Mouse (Mus musculus): Measurements from ENCODE around the gene Cdc42bpa.

Cdc42bpa gene

GRCm38 (mm10) chr1:180031705-180032548 lies 71.7 kb downstream of the Cdc42bpa start:
- DNase-seq (ENCODE audit: low spot score in 2 of 2) = no peak

- no peak for DNase-seq (ENCODE audit: low spot score in 2 of 2)
Measured at GRCm38 (mm10) chr1:180037461-180037860, 77.2 kb downstream of the Cdc42bpa start.

GRCm38 (mm10) chr1:180044160-180044559 lies 83.9 kb downstream of the Cdc42bpa start:
- no peak for DNase-seq (ENCODE audit: low spot score in 2 of 2)

GRCm38 (mm10) chr1:180045172-180045571 lies 84.9 kb downstream of the Cdc42bpa start:
- no peak for DNase-seq (ENCODE audit: low spot score in 2 of 2)

- DNase-seq (ENCODE audit: low spot score in 2 of 2) = no peak
Measured at GRCm38 (mm10) chr1:180089176-180089575, 128.9 kb downstream of the Cdc42bpa start.

GRCm38 (mm10) chr1:180098426-180098825 lies 138.2 kb downstream of the Cdc42bpa start:
- DNase-seq (ENCODE audit: low spot score in 2 of 2) = no peak

- no peak for DNase-seq (ENCODE audit: low spot score in 2 of 2)
Measured at GRCm38 (mm10) chr1:180104567-180104966, 144.3 kb downstream of the Cdc42bpa start.

GRCm38 (mm10) chr1:180109050-180109449 lies 148.8 kb downstream of the Cdc42bpa start:
- DNase-seq (ENCODE audit: low spot score in 2 of 2) = no peak

GRCm38 (mm10) chr1:180116525-180116924 lies 156.3 kb downstream of the Cdc42bpa start:
- no peak for DNase-seq (ENCODE audit: low spot score in 2 of 2)

- no peak for DNase-seq (ENCODE audit: low spot score in 2 of 2)
Measured at GRCm38 (mm10) chr1:180118233-180118632, 158.0 kb downstream of the Cdc42bpa start.

- DNase-seq (ENCODE audit: low spot score in 2 of 2) = no peak
Measured at GRCm38 (mm10) chr1:180128077-180128792, 168.0 kb downstream of the Cdc42bpa start.

GRCm38 (mm10) chr1:180131402-180131801 lies 171.1 kb downstream of the Cdc42bpa start:
- no peak for DNase-seq (ENCODE audit: low spot score in 2 of 2)

- no peak for DNase-seq (ENCODE audit: low spot score in 2 of 2)
Measured at GRCm38 (mm10) chr1:180132187-180132586, 171.9 kb downstream of the Cdc42bpa start.

GRCm38 (mm10) chr1:180139158-180139557 lies 178.9 kb downstream of the Cdc42bpa start:
- no peak for DNase-seq (ENCODE audit: low spot score in 2 of 2)

- DNase-seq (ENCODE audit: low spot score in 2 of 2) = no peak
Measured at GRCm38 (mm10) chr1:180140970-180141369, 180.7 kb downstream of the Cdc42bpa start.

GRCm38 (mm10) chr1:180148036-180148435 lies 187.8 kb downstream of the Cdc42bpa start:
- DNase-seq (ENCODE audit: low spot score in 2 of 2) = no peak

- no peak for DNase-seq (ENCODE audit: low spot score in 2 of 2)
Measured at GRCm38 (mm10) chr1:180148563-180148962, 188.3 kb downstream of the Cdc42bpa start.

- DNase-seq (ENCODE audit: low spot score in 2 of 2) = no peak
Measured at GRCm38 (mm10) chr1:180151191-180151590, 190.9 kb downstream of the Cdc42bpa start.

- DNase-seq (ENCODE audit: low spot score in 2 of 2) = no peak
Measured at GRCm38 (mm10) chr1:180158648-180159047, 198.4 kb downstream of the Cdc42bpa start.

GRCm38 (mm10) chr1:180160545-180160944 lies 200.3 kb downstream of the Cdc42bpa start:
- DNase-seq (ENCODE audit: low spot score in 2 of 2) = no peak

- no peak for DNase-seq (ENCODE audit: low spot score in 2 of 2)
Measured at GRCm38 (mm10) chr1:180161160-180161559, 200.9 kb downstream of the Cdc42bpa start.

- DNase-seq (ENCODE audit: low spot score in 2 of 2) = no peak
Measured at GRCm38 (mm10) chr1:180161566-180162355, 201.5 kb downstream of the Cdc42bpa start.

All from frontal cortex, postnatal 14 days (tissue).